ENCODE assay signal across 9 mouse cellular contexts in genomic region chr6:51525001-51525400, GRCm38 (mm10). TPM values are rescaled to one million over a fixed set of nuclear protein-coding genes. Genes with fewer than 3 reads are reported as not detected.
DNase-seq lines count a peak whose midpoint lies in the region; ATAC-seq and TF ChIP-seq lines count a peak whose summit lies in the region.
"Had no signal": no experiment of that assay in that cellular context is flagged by ENCODE, and none has a peak within 500 bp of the region (broad histone marks: within the 10 kb centered on the region; RNA-seq: fewer than 3 reads in every experiment).

No protein-coding gene starts in this region.

- no peaks in the 10 kb centered on the region; the same call in 1 of the 2 replicates for H3K4me1 ChIP-seq in spleen, adult 2 months (ENCODE audit: control insufficient read depth, insufficient read depth, insufficient read length)
- H3K4me1 ChIP-seq in forebrain, embryonic 11.5 days (replicated peaks; ENCODE audit: control insufficient read depth, insufficient read depth, low read length): 0 out of 2 replicates have a peak, but pooled peaks cover 2% of the 10 kb centered on the region
- peaks cover 6% of the 10 kb centered on the region; the same call in 1 of the 2 replicates for H3K4me1 ChIP-seq in limb, embryonic 14.5 days (ENCODE audit: control insufficient read depth, insufficient read depth, low read length)
- H3K4me1 ChIP-seq in olfactory bulb, adult 2 months (ENCODE audit: control insufficient read depth, insufficient read depth, low read length): peaks cover 2% of the 10 kb centered on the region; the same call in 1 of the 2 replicates

- no peak for TF ChIP-seq POLR2A in spleen, adult 2 months (IDR thresholded peaks at IDR 0.05; ENCODE audit: low read depth, low read length)
- no peak for TF ChIP-seq POLR2A in limb, embryonic 14.5 days (IDR thresholded peaks at IDR 0.05; ENCODE audit: borderline replicate concordance, extremely low read depth, insufficient read depth, insufficient read length)
- no peak for TF ChIP-seq POLR2A in olfactory bulb, adult 2 months (IDR thresholded peaks at IDR 0.05; ENCODE audit: insufficient read depth, low read depth, low read length)

- peak overlapping the region; percentile 38; the same call in 1 of the 2 replicates for H3K4me3 ChIP-seq in spleen, adult 2 months (ENCODE audit: extremely low read depth, insufficient read depth, insufficient read length)
- H3K4me3 ChIP-seq in forebrain, embryonic 11.5 days (ENCODE audit: low read depth, low read length): peak overlapping the region; percentile 62
- peak overlapping the region; percentile 55 for H3K4me3 ChIP-seq in limb, embryonic 14.5 days (replicated peaks; ENCODE audit: low read length)
- H3K4me3 ChIP-seq in olfactory bulb, adult 2 months (ENCODE audit: insufficient read depth, low read depth, low read length): peak overlapping the region; percentile 3; the same call in 1 of the 2 replicates

- H3K27me3 ChIP-seq in spleen, adult 2 months (ENCODE audit: control insufficient read depth, insufficient read depth, low read length): peaks cover 4% of the 10 kb centered on the region; the same call in 1 of the 2 replicates
- H3K27me3 ChIP-seq in forebrain, embryonic 11.5 days (ENCODE audit: control insufficient read depth, insufficient read depth, low read length): no peaks in the 10 kb centered on the region
- H3K27me3 ChIP-seq in limb, embryonic 14.5 days (ENCODE audit: control insufficient read depth, insufficient read depth, low read length): no peaks in the 10 kb centered on the region

- intact Hi-C loops in left cerebral cortex, postnatal 25 days (cut with DNase I): no loop called here

- DNase-seq in spleen, adult 2 months (ENCODE audit: low read depth in 1 of 2, low spot score in 2 of 2): no peak
- DNase-seq in spleen, postnatal 14 days (ENCODE audit: low spot score in 2 of 2): no peak
- DNase-seq in forebrain, embryonic 11.5 days (ENCODE audit: low spot score): no peak
- DNase-seq in limb, embryonic 14.5 days (ENCODE audit: low spot score): no peak
- no peak for DNase-seq in left cerebral cortex, adult 8-10 months (ENCODE audit: low spot score in 2 of 2)
- DNase-seq in adrenal gland, postnatal 14 days: no peak
- no peak for DNase-seq in left cerebral cortex, postnatal 25 days (ENCODE audit: low spot score in 2 of 2)

- no peak for TF ChIP-seq CTCF in spleen, adult 2 months (IDR thresholded peaks at IDR 0.05; ENCODE audit: extremely low read depth, insufficient read depth, insufficient read length, insufficient replicate concordance)
- no peak for TF ChIP-seq CTCF in olfactory bulb, adult 2 months (IDR thresholded peaks at IDR 0.05; ENCODE audit: insufficient read depth, low read depth, low read length)

- H3K4me2 ChIP-seq in forebrain, embryonic 11.5 days (ENCODE audit: low read depth, low read length, severe bottlenecking): peak overlapping the region; percentile 59
- peak overlapping the region; percentile 78 for H3K4me2 ChIP-seq in limb, embryonic 14.5 days (replicated peaks; ENCODE audit: low read depth, low read length, severe bottlenecking)

- no peaks in the 10 kb centered on the region for H3K36me3 ChIP-seq in spleen, adult 2 months (ENCODE audit: control insufficient read depth, insufficient read depth, low read length)
- no peaks in the 10 kb centered on the region for H3K36me3 ChIP-seq in forebrain, embryonic 11.5 days (ENCODE audit: control insufficient read depth, insufficient read depth, low read length)
- H3K36me3 ChIP-seq in limb, embryonic 14.5 days (ENCODE audit: control insufficient read depth, insufficient read depth, low read length): no peaks in the 10 kb centered on the region

- 6% methylated on average over 5 of the region's 5 CpGs for WGBS in spleen, adult 2 months
- WGBS in forebrain, embryonic 11.5 days: 53% methylated on average over 5 of the region's 5 CpGs
- WGBS in limb, embryonic 14.5 days: 43% methylated on average over 5 of the region's 5 CpGs
- WGBS in olfactory bulb, adult 2 months: 38% methylated on average over 5 of the region's 5 CpGs

- H3K9me3 ChIP-seq in forebrain, embryonic 11.5 days (ENCODE audit: control insufficient read depth, low read length): no peaks in the 10 kb centered on the region
- H3K9me3 ChIP-seq in limb, embryonic 14.5 days (ENCODE audit: control insufficient read depth, low read length): no peaks in the 10 kb centered on the region

- no peak overlapping the region for H3K9ac ChIP-seq in forebrain, embryonic 11.5 days (ENCODE audit: low read length)
- H3K9ac ChIP-seq in limb, embryonic 14.5 days (ENCODE audit: low read depth, low read length, severe bottlenecking): 0 out of 2 replicates have a peak overlapping the region, but pooled peaks have one; percentile 67

- H3K27ac ChIP-seq in spleen, adult 2 months (ENCODE audit: insufficient read depth, low read length): peak overlapping the region; percentile 22; the same call in 1 of the 2 replicates
- H3K27ac ChIP-seq in forebrain, embryonic 11.5 days (ENCODE audit: low read depth, low read length): no peak overlapping the region
- H3K27ac ChIP-seq in limb, embryonic 14.5 days (replicated peaks; ENCODE audit: low read depth, low read length): no peak overlapping the region
- no peak overlapping the region for H3K27ac ChIP-seq in olfactory bulb, adult 2 months (ENCODE audit: insufficient read depth, low read depth, low read length)

- ATAC-seq in forebrain, embryonic 11.5 days (replicated peaks; ENCODE audit: low FRiP score): peak; percentile 31; the same call in 1 of the 2 replicates
- ATAC-seq in limb, embryonic 14.5 days (ENCODE audit: low FRiP score, low read depth): no peak

RNA-seq across cellular contexts. Expression of gene Snx10, which starts 1.3 kb away (rescaled TPM):
- 1.7 and 2.4 TPM in 2 replicates for polyA plus RNA-seq in spleen, adult 2 months (2012; rRNA removed)
- 40.1 and 41.4 TPM in 2 replicates for polyA plus RNA-seq in forebrain, embryonic 11.5 days (2014; fragmentation: Nextera tagmentation; extraction: Ambion mirVana)
- polyA plus RNA-seq in limb, embryonic 14.5 days (2012; rRNA removed): 4.0 and 5.7 TPM in 2 replicates
- polyA plus RNA-seq in limb, embryonic 14.5 days (2014; fragmentation: Nextera tagmentation; extraction: Ambion mirVana): 11.2 and 13.8 TPM in 2 replicates
- not detected in 2 replicates for polyA plus RNA-seq in olfactory bulb, adult 2 months (2012; ENCODE audit: insufficient read depth, insufficient read length, low replicate concordance, missing spikeins)
- total RNA-seq in left cerebral cortex, adult 8-10 months (2022): 100 to 1,000 TPM in 3 of 4 experiments, 10 to 100 TPM in 1; 98.8 to 113 (median 110) TPM
- 51.6 and 57.2 TPM in 2 replicates for total RNA-seq in adrenal gland, postnatal 14 days (2021)
- 100 to 1,000 TPM; 108 to 116 TPM for total RNA-seq in left cerebral cortex, postnatal 25 days (2021)
- polyA plus RNA-seq: erythroblast, embryonic 14.5 days had no signal

RNA-seq across cellular contexts. Expression of gene Cbx3, which starts 54.8 kb away (rescaled TPM):
- 4.7 and 5.2 TPM in 2 replicates for polyA plus RNA-seq in spleen, adult 2 months (2012; rRNA removed)
- 645 and 735 TPM in 2 replicates for polyA plus RNA-seq in forebrain, embryonic 11.5 days (2014; fragmentation: Nextera tagmentation; extraction: Ambion mirVana)
- 93.6 and 120 TPM in 2 replicates for polyA plus RNA-seq in limb, embryonic 14.5 days (2012; rRNA removed)
- polyA plus RNA-seq in limb, embryonic 14.5 days (2014; fragmentation: Nextera tagmentation; extraction: Ambion mirVana): 444 and 459 TPM in 2 replicates
- 577 TPM in 1 of 2 replicates, not detected in the other for polyA plus RNA-seq in olfactory bulb, adult 2 months (2012; ENCODE audit: insufficient read depth, insufficient read length, low replicate concordance, missing spikeins)
- total RNA-seq in left cerebral cortex, adult 8-10 months (2022): 100 to 1,000 TPM; 125 to 141 (median 133) TPM
- total RNA-seq in adrenal gland, postnatal 14 days (2021): 111 and 114 TPM in 2 replicates
- total RNA-seq in left cerebral cortex, postnatal 25 days (2021): 100 to 1,000 TPM; 134 to 138 TPM

RNA-seq across cellular contexts. Expression of gene Hnrnpa2b1, which starts 55.3 kb away (rescaled TPM):
- 37.4 and 47.3 TPM in 2 replicates for polyA plus RNA-seq in spleen, adult 2 months (2012; rRNA removed)
- polyA plus RNA-seq in forebrain, embryonic 11.5 days (2014; fragmentation: Nextera tagmentation; extraction: Ambion mirVana): 1,728 and 1,808 TPM in 2 replicates
- polyA plus RNA-seq in limb, embryonic 14.5 days (2012; rRNA removed): 1,157 and 1,691 TPM in 2 replicates
- polyA plus RNA-seq in limb, embryonic 14.5 days (2014; fragmentation: Nextera tagmentation; extraction: Ambion mirVana): 1,002 and 1,100 TPM in 2 replicates
- 1,128 and 1,550 TPM in 2 replicates for polyA plus RNA-seq in olfactory bulb, adult 2 months (2012; ENCODE audit: insufficient read depth, insufficient read length, low replicate concordance, missing spikeins)
- total RNA-seq in left cerebral cortex, adult 8-10 months (2022): 100 to 1,000 TPM; 357 to 475 (median 406) TPM
- 794 and 798 TPM in 2 replicates for total RNA-seq in adrenal gland, postnatal 14 days (2021)
- total RNA-seq in left cerebral cortex, postnatal 25 days (2021): 100 to 1,000 TPM; 422 to 444 TPM

Comparison
In these comparisons a context has a peak if more than half of its experiments do, and no peak if none do; other contexts are left out.
1. H3K4me3 ChIP-seq: peak in every context shown above with its lines; median percentile 62 in forebrain, embryonic 11.5 days; 55 in limb, embryonic 14.5 days; 38 in spleen, adult 2 months; 3 in olfactory bulb, adult 2 months.
2. RNA of gene Cbx3, which starts 54.8 kb away (polyA plus RNA-seq): 645 to 735 TPM in forebrain, embryonic 11.5 days, 577 TPM in olfactory bulb, adult 2 months and 93.6 to 459 TPM in limb, embryonic 14.5 days; 4.7 to 5.2 TPM in spleen, adult 2 months; every median in the first group is over 10 times any median in the second.
3. RNA of gene Hnrnpa2b1, which starts 55.3 kb away (polyA plus RNA-seq): 1,728 to 1,808 TPM in forebrain, embryonic 11.5 days, 1,002 to 1,691 TPM in limb, embryonic 14.5 days and 1,128 to 1,550 TPM in olfactory bulb, adult 2 months; 37.4 to 47.3 TPM in spleen, adult 2 months; every median in the first group is over 10 times any median in the second.